Mouse (Mus musculus): ENCODE results near the gene Slc27a5.

The Slc27a5 gene

GRCm38 (mm10) chr7:12998053-12998452 is at the start of gene Slc27a5:
Gene Slc27a5, minus strand, starts transcription at chr7:12998192.
- DNase-seq (ENCODE audit: low spot score), result no peak

GRCm38 (mm10) chr7:13046084-13046483 is 48.1 kb upstream of the Slc27a5 start:
- DNase-seq (ENCODE audit: low spot score), result no peak

DNA sequence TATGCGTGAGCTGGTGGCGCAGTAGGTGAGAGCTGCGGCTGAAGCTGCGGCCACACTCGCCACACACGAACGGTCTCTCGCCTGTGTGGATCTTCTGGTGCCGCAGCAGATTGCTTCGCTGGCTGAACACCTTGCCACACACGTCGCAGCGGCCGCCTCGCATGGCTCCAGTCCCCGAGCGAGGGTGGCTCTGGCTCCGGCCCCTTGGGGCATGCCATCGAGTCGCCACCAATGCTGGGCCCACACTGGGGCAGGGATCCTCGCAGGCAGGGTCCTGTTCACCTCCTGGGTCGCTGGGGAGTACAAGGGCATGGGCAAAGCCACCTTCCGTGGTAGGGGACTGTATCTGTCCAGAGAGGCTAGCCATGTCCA is 46.2 kb upstream of the Slc27a5 start:
- DNase-seq (ENCODE audit: low spot score), result no peak

DNA sequence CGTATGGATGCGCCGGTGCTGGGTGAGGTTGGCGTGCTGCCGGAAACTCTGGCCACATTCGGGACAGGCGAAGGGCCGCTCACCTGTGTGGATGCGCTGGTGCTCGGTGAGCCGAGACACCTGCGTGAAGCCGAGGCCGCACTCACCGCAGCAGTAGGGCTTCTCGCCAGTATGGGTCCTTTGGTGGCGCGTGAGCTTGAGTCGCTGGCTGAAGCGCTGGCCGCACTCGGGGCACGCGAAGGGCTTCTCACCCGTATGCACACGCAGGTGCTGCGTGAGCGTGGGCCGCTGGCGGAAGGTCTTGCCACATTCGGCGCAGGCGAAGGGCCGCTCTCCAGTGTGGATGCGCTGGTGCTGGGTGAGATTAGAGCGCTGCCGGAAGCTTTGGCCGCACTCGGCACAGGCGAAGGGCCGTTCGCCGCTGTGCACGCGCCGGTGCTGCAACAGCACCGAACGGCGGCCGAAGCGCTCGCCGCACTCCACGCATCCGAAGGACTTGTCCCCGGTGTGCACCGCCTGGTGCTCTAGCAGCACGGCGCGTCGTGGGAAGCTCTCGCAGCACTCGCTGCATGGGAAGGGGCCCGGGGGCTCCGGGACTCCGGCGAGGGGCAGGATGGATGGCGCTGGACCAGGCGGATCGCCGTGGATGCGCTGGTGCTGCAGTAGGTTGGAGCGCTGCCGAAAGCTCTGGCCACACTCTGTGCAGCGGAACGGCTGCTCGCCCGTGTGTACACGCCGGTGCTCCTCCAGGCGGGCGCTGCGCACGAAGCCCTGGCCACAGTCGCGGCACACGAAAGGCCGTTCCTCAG is 45.7 kb upstream of the Slc27a5 start:
- DNase-seq (ENCODE audit: low spot score), result no peak

GRCm38 (mm10) chr7:13043120-13043444 is 45.1 kb upstream of the Slc27a5 start:
- DNase-seq (ENCODE audit: low spot score), result no peak

- no peak for DNase-seq (ENCODE audit: low spot score)
These were observed 44.5 kb upstream of the Slc27a5 start for GRCm38 (mm10) chr7:13042511-13042910.

GRCm38 (mm10) chr7:13041256-13041655 is 43.3 kb upstream of the Slc27a5 start:
- DNase-seq (ENCODE audit: low spot score), result no peak

DNA sequence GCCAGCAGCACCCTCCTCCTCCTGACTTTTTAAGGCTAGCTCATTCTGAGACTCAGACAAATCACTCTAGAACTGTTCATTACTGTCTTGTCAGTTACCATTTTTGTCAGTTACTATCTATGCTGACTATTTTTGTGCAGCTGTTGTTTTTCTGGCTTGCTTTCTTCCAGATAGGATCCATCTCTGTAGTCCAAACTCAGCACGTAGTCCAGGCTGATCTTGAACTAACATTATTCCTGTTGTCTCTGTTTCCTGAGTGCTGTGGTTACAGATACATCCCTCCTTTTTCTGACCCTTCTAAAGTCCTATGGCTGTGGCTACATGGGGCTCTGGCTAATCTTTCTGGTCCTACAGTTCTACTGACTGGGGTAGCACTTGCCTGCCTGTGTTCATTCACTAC is 41.2 kb upstream of the Slc27a5 start:
- no peak for DNase-seq (ENCODE audit: low spot score)

DNA sequence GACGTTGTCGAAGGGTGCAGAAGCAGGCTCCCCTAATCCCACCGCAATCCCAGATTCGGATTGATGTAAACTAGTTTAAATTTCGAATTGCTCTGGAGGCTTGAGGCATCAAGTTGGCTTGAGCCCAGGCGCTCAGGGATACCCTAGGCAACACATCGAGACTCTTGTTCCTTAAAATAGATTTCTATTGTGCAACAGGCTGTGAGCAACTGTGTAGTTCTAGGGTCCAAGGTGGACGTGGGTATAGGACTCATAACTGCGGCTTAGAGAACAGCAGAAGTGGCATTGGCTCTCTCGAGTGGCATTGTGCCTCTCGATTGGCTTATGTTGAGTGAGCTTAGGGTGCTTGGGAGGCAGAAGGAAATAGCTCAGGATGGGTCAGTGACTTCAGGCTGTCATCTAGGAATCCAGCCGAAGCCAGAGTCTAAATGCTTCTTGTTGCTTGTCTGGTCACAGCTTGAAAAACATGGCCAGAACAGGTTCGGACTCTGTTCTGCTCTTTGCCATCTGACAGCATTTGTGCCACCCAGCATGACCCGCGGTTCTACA is 40.7 kb upstream of the Slc27a5 start:
- no peak for DNase-seq (ENCODE audit: low spot score)

GRCm38 (mm10) chr7:13037901-13038555 is 40.0 kb upstream of the Slc27a5 start, which contains the start of gene Ube2m:
Gene Ube2m, minus strand, starts transcription at chr7:13038275.
- peak; percentile 99 for DNase-seq (ENCODE audit: low spot score)

GRCm38 (mm10) chr7:13037366-13037765 is 39.4 kb upstream of the Slc27a5 start:
- no peak for DNase-seq (ENCODE audit: low spot score)

DNA sequence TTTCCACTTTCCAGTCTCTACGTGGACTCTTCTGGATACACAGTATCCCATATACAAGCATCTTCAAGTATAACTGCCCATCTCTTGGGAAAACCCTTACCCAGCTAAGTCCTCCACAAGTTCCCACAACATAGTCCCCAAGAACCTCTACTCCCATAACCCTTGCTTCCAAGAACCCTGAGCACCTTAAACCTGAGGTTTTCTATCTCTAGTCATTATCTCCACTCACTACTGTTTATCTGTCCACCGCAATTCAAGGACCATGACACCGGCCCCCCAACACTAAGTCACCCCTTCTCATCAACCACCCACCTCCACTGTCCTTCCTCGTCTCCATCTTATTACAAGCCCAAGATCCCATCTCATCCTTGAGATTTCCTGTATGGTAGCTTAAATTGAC is 38.8 kb upstream of the Slc27a5 start:
- no peak for DNase-seq (ENCODE audit: low spot score)

DNA sequence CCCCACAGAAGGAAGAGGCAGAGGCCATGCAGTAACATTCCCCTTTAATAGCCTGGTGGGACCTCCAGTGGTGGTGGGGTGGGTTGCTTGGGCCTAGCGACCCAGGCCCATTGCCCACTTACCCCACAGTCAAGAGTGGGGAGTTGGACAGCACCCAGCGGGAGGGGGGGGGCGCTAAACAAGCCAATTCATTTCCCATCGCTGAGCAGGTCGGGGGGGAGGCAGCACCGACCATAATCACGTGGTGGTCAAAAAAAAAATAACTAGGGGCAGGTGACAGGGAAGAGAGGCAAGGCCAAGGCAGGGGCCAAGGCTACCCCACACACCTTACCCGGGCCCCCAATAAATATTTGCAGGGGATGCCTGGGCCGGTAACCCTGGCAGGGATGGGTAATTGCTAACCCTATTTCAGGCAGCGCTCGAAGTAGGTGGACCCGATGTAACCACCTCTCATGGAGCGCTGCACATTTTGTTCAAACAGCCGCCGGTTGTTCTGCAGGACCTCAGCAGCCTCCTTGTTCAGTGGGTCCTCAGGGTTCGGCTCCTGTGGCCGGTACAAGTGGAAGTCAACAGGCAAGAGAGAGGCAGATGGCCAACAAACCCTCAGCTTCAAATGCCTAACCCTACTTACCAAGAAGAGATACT is 37.3 kb upstream of the Slc27a5 start:
- no peak for DNase-seq (ENCODE audit: low spot score)

DNA sequence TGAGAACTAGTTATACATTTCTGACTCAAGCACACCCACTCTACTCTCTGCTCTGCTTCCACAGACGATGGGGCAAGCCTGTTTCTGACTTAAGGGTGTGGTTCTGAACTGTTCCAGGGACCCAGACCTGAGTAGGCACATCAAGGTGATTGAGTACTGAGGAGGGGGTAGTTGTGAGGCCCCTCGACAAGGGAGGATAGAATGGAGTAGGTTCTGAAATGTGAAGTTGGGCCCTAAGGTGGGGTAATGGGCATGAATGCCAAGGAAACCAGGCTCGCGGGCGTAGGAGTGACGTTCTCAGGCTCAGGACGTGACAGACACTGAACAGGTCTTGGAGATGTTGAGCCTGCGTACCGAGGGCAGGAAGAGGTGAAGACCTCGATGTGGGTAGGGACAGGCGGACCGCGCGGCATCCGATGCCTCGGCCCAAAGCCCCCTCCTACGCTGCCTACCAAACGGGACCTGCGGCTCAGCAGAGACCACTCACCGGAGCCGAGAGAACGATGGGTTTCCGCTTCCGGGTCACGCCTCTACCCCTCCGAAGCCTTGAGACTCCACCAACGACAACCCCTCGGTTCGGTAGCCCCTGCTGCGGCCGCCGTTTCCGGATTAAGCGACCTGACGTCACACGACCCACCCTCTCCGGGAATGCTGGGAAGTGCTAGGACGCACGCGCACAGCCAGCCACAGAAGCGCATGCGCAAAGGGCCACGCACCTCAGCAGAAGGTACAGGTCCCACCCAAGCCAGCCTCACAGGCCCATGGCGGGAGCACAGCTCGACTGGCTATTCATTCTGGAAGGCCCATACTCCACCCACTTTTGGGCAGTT is 36.4 kb upstream of the Slc27a5 start, which contains the start of gene Chmp2a:
Chmp2a (minus strand) TSS at position 660 of the 830 bp plus-strand sequence.
- DNase-seq (ENCODE audit: low spot score), result peak; percentile 92

DNA sequence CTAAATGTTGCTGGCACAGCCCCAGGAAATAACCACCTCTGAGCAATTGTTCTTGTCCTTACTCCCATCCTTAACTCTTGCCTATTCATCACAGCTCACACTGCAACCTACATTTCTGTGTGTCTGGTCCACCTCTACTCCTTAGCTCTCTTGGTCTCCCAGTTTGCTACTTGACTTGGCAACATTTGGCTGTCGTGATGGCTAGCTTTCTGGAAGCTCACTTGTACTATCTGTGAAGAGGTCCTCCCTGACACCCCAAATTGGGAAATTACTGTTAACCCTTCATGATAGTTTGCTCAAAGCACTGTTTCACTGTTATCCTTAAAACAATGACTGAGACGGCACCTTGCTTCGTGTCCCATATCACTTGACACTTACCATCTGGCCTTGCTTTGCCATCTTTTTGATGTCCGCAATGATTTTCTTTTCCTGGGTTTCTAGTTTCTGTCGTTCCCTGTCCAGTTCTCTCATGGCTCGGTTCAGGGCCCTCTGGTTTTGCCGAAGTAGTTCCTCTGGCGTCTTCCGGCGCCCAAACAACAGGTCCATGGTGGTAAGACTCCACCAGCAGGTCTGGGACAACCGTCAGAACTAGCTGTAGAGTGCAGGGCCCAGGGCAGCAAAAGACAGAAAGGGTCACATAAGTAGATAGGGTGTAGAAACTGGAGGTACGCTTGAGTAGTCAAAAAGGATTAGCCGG is 35.6 kb upstream of the Slc27a5 start:
- DNase-seq (ENCODE audit: low spot score), result no peak

DNA sequence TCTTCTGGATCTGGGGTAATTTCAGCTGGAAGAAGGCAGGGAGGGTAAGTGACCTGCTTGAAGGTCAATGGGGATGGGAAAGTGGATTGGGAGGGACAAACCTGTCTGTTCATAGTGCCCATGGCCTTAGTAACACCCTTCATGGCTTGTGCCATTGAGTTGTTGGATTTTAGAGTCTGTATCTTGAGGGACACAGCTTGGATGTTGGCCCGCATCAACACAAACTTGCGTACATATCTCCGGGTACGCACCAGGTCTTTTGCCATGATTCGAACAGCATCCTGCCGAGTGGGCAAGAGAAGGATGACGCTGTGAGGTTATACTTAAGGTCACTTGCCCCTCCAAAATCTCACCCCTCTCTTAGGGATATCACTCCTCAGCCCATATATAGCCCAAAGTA is 34.5 kb upstream of the Slc27a5 start:
- no peak for DNase-seq (ENCODE audit: low spot score)

GRCm38 (mm10) chr7:13031983-13032382 is 34.0 kb upstream of the Slc27a5 start:
- DNase-seq (ENCODE audit: low spot score), result no peak

DNA sequence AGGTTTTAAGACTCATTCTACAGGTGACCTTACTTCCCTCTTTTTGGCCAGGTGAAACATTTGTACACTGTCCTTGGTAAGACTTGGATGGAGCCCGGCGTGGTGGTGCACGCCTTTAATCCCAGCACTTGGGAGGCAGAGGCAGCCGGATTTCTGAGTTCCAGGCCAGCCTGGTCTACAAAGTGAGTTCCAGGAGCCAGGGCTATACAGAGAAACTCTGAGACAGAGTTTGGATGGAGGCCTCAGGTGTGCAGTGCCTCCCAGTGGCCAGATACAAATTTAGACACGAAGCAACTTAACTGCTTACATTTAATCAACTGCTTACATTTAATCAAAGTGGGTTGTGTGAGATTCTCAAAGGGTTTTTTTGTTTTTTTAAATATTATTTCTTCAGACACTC is 33.1 kb upstream of the Slc27a5 start:
- no peak for DNase-seq (ENCODE audit: low spot score)

- no peak for DNase-seq (ENCODE audit: low spot score)
These were observed 31.0 kb upstream of the Slc27a5 start for GRCm38 (mm10) chr7:13028986-13029385.

- DNase-seq (ENCODE audit: low spot score), result no peak
These were observed 27.6 kb upstream of the Slc27a5 start for GRCm38 (mm10) chr7:13025511-13026112.

- no peak for DNase-seq (ENCODE audit: low spot score)
These were observed 26.8 kb upstream of the Slc27a5 start for GRCm38 (mm10) chr7:13024805-13025204.

All from layer of hippocampus, adult 9-10 months (tissue).